Mouse (Mus musculus): Measurements from ENCODE around the gene Gm14410. TPM values are rescaled to one million over a fixed set of nuclear protein-coding genes. Genes with fewer than 3 reads are reported as not detected.
"Not testable (repeated sequence)": the region's sequence is repeated elsewhere in the genome, so short reads cannot be mapped to it uniquely, and the experiment has no call there.

Gene Gm14410
- total RNA-seq (2022) = 10 to 100 TPM; 33.9 to 70.7 (median 41.0) TPM

DNA sequence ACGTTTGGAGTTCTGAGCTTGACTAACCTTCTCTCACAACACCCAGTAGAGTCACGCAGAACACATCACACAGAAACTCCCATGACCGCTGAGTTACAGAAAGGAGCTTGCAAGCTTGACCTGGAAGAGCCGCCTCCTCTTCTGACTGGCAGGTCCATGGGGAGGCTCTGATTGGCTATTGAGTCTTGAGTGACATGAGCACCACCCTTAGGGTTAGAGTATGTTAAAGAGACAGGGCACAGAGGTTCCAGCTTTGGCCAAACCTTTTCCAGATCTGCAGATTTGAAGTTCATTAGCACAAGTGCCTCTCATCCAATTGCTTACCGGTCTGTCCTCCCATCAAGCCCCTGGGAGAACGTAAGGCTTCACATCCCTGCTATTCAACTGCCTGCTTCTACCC lies at the start of gene Gm14410:
Gene Gm14410 (minus strand): TSS at position 81 of the 400 bp plus-strand sequence.
- DNase-seq (ENCODE audit: low spot score in 2 of 2) = peak; percentile 57 to 90

DNA sequence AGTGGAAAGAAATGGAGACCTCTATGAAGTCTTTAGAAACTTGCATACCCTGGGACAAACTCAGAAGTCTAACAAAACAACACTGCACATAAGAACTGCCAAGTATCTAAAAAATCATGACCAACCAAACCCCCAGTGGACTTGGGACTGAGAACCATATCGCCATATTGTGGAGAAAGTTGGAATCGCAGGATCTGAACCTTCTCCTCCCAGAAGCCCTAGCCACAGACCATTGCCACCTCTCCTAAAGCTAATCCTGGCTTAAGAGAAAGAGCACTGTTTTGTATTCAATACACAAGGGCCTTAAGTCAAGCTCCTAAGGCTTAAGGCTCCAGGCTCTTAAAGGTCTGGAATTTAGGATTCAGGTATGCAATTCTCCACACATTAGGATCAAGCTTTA lies 41.2 kb upstream of the Gm14410 start:
- not testable (repeated sequence) for DNase-seq (ENCODE audit: low spot score in 2 of 2)

DNA sequence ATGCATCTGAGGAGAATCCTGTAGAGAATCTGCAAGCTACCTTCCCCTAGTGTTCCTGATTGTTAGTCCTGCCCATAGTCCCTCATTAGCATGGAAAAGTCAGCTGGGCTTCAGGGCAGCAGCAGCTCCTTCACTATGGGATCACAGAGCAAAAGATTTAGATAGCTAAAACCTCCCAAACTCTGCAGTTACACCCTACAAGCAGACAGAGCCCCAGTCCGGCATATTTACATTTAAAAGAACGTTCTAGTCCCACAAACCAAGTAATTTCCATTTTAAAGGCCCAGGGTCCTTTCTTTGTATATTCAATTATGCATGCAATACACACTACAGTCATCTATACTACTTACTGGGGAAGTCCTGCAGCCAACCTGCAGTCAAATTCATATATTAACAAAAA lies 24.2 kb upstream of the Gm14410 start:
- not testable (repeated sequence) for DNase-seq (ENCODE audit: low spot score in 2 of 2)

DNA sequence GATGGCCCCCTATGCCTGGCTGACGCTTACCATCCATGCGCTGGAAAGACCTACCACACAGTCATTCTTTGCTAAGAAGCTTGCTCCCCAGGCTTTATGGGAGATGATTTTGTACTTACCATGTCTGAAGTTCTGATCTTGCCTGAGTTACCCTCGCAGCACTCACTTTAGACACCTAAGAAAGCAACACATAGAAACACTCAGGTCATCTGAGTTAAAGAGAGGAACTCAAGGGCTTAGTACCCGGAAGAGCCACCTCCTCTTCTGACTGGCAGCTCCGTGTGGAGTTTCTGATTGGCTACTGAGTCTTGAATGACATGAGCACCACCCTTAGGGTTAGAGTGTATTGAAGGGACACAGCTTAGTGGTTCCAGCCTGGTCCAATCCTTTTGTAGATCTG lies 33.5 kb downstream of the Gm14410 start:
- DNase-seq (ENCODE audit: low spot score in 2 of 2) = not testable (repeated sequence)

Other genes with a start within 250 kb of the Gm14410 start
- gene Gm14419, start 205.5 kb downstream of the Gm14410 start, total RNA-seq (2022) = 10 to 100 TPM; 63.3 to 71.0 (median 66.7) TPM
- gene Gm14401, start 132.1 kb downstream of the Gm14410 start, total RNA-seq (2022) = 1 to 10 TPM in 3 of 4 experiments, under 1 TPM in 1; 0.61 to 1.7 (median 1.1) TPM
- 1 to 10 TPM; 2.2 to 3.5 (median 2.6) TPM for gene Gm14409, start 60.6 kb upstream of the Gm14410 start, total RNA-seq (2022)
- 1 to 10 TPM; 5.2 to 7.0 (median 5.9) TPM for gene Gm14412, start 117.9 kb upstream of the Gm14410 start, total RNA-seq (2022)
- 10 to 100 TPM; 30.3 to 35.8 (median 32.0) TPM for gene Gm14418, start 191.9 kb upstream of the Gm14410 start, total RNA-seq (2022)